10 mouse cellular contexts compared by ENCODE assay signal in genomic region chr14:61044316-61044715, GRCm38 (mm10). TPM values are rescaled to one million over a fixed set of nuclear protein-coding genes. Genes with fewer than 3 reads are reported as not detected.
A peak's percentile ranks its signal among the peaks of the same experiment; 100 is the strongest.
DNase-seq lines count a peak whose midpoint lies in the region; ATAC-seq and TF ChIP-seq lines count a peak whose summit lies in the region.
"Had no signal": no experiment of that assay in that cellular context is flagged by ENCODE, and none has a peak within 500 bp of the region (broad histone marks: within the 10 kb centered on the region; RNA-seq: fewer than 3 reads in every experiment).

No protein-coding gene starts in this region.

- no peaks in the 10 kb centered on the region for H3K27me3 ChIP-seq in heart, adult 2 months (ENCODE audit: control insufficient read depth, insufficient read depth, low read length)
- no peaks in the 10 kb centered on the region for H3K27me3 ChIP-seq in neural tube, embryonic 11.5 days (ENCODE audit: control insufficient read depth, insufficient read depth, low read length)
- peaks cover 44% of the 10 kb centered on the region for H3K27me3 ChIP-seq in liver, embryonic 15.5 days

- no peak overlapping the region for H3K27ac ChIP-seq in heart, adult 2 months
- no peak overlapping the region for H3K27ac ChIP-seq in neural tube, embryonic 11.5 days (ENCODE audit: low read depth, low read length)
- no peak overlapping the region for H3K27ac ChIP-seq in liver, embryonic 15.5 days (replicated peaks)

- TF ChIP-seq CTCF in heart, adult 2 months (IDR thresholded peaks at IDR 0.05) = no peak

- H3K9me3 ChIP-seq in neural tube, embryonic 11.5 days (ENCODE audit: control insufficient read depth, low read length) = no peaks in the 10 kb centered on the region
- no peaks in the 10 kb centered on the region for H3K9me3 ChIP-seq in liver, embryonic 15.5 days (replicated peaks)

- no peak for DNase-seq in heart, adult 2 months
- DNase-seq in heart, adult 8-10 months (ENCODE audit: low spot score) = no peak
- no peak for DNase-seq in neural tube, embryonic 11.5 days (ENCODE audit: low spot score)
- no peak for DNase-seq in neural tube, embryonic 10.5 days (ENCODE audit: extremely low spot score, low spot score)
- no peak for DNase-seq in frontal cortex, postnatal 25 days (ENCODE audit: low spot score in 2 of 2)
- no peak for DNase-seq in cerebellum, postnatal 4 days (ENCODE audit: low spot score in 2 of 2)
- no peak for DNase-seq in kidney, postnatal 4 days
- DNase-seq: gastrocnemius, postnatal 25 days; right cerebral cortex, postnatal 4 days had no signal

- no peaks in the 10 kb centered on the region for H3K79me2 ChIP-seq in heart, adult 2 months (replicated peaks; ENCODE audit: control insufficient read depth, insufficient read depth, low read length)

- no peak for TF ChIP-seq EP300 in heart, adult 2 months (IDR thresholded peaks at IDR 0.05; ENCODE audit: insufficient read depth, low read depth, low read length)

- no peak overlapping the region for H3K9ac ChIP-seq in heart, adult 2 months (ENCODE audit: low read depth, low read length)
- H3K9ac ChIP-seq in neural tube, embryonic 11.5 days (ENCODE audit: low read length) = no peak overlapping the region
- no peak overlapping the region for H3K9ac ChIP-seq in liver, embryonic 15.5 days

- H3K4me2 ChIP-seq in neural tube, embryonic 11.5 days (ENCODE audit: low read depth) = peak overlapping the region; percentile 79
- peak overlapping the region; percentile 27 for H3K4me2 ChIP-seq in liver, embryonic 15.5 days

- no peaks in the 10 kb centered on the region; the same call in 1 of the 2 replicates for H3K4me1 ChIP-seq in heart, adult 2 months (ENCODE audit: control insufficient read depth, insufficient read depth, low read length)
- H3K4me1 ChIP-seq in neural tube, embryonic 11.5 days (ENCODE audit: control insufficient read depth, insufficient read depth, low read length) = peaks cover 8% of the 10 kb centered on the region
- peaks cover 6% of the 10 kb centered on the region; the same call in 1 of the 2 replicates for H3K4me1 ChIP-seq in liver, embryonic 15.5 days (replicated peaks)

- no peaks in the 10 kb centered on the region for H3K36me3 ChIP-seq in heart, adult 2 months (ENCODE audit: control insufficient read depth, insufficient read depth, low read length)
- H3K36me3 ChIP-seq in neural tube, embryonic 11.5 days (ENCODE audit: control insufficient read depth, insufficient read depth, low read length) = no peaks in the 10 kb centered on the region
- no peaks in the 10 kb centered on the region for H3K36me3 ChIP-seq in liver, embryonic 15.5 days (replicated peaks)

- intact Hi-C loops in heart, adult 2 months (cut with DNase I) = no loop called here

- H3K4me3 ChIP-seq in heart, adult 2 months = 0 out of 2 replicates have a peak overlapping the region, but pooled peaks have one; percentile 3
- H3K4me3 ChIP-seq in neural tube, embryonic 11.5 days (ENCODE audit: low read depth, low read length) = peak overlapping the region; percentile 1
- H3K4me3 ChIP-seq in liver, embryonic 15.5 days (replicated peaks) = no peak overlapping the region

- 34% methylated on average over 2 of the region's 2 CpGs for WGBS in heart, adult 2 months
- WGBS in neural tube, embryonic 11.5 days = 8% methylated on average over 2 of the region's 2 CpGs
- 39% methylated on average over 2 of the region's 2 CpGs for WGBS in liver, embryonic 15.5 days (ENCODE audit: insufficient replicate concordance)

- no peak for TF ChIP-seq POLR2A in heart, adult 2 months (IDR thresholded peaks at IDR 0.05; ENCODE audit: insufficient read depth, low read depth, low read length)

- ATAC-seq in neural tube, embryonic 11.5 days (ENCODE audit: insufficient read depth, low FRiP score, low TSS enrichment) = no peak
- no peak for ATAC-seq in liver, embryonic 15.5 days (ENCODE audit: insufficient read depth)

RNA-seq across cellular contexts. Expression of gene Tnfrsf19, which starts 2.0 kb away (rescaled TPM):
- 1 to 10 TPM; 2.2 to 4.3 TPM for total RNA-seq in heart, adult 2 months (2021)
- polyA plus RNA-seq in heart, adult 2 months (2012; rRNA removed) = 3.7 and 4.7 TPM in 2 replicates
- total RNA-seq in heart, adult 8-10 months (2022) = 1 to 10 TPM; 2.5 to 5.3 (median 3.7) TPM
- 50.6 and 53.8 TPM in 2 replicates for polyA plus RNA-seq in neural tube, embryonic 11.5 days (2014; fragmentation: Nextera tagmentation; extraction: Ambion mirVana)
- polyA plus RNA-seq in liver, embryonic 15.5 days (2015; fragmentation: Nextera tagmentation; extraction: Ambion mirVana) = 4.4 and 4.7 TPM in 2 replicates
